ENCODE assay signal across 8 mouse cellular contexts in genomic region chr12:101008648-101009047, GRCm38 (mm10). TPM values are rescaled to one million over a fixed set of nuclear protein-coding genes. Genes with fewer than 3 reads are reported as not detected.
DNase-seq lines count a peak whose midpoint lies in the region; ATAC-seq and TF ChIP-seq lines count a peak whose summit lies in the region.
"Had no signal": no experiment of that assay in that cellular context is flagged by ENCODE, and none has a peak within 500 bp of the region (broad histone marks: within the 10 kb centered on the region; RNA-seq: fewer than 3 reads in every experiment).

No protein-coding gene starts in this region.

- H3K27me3 ChIP-seq in liver, postnatal 0 days (ENCODE audit: insufficient read depth, low read length) = no peaks in the 10 kb centered on the region
- H3K27me3 ChIP-seq in G1E (ENCODE audit: insufficient read depth, low read length) = no peaks in the 10 kb centered on the region
- no peaks in the 10 kb centered on the region for H3K27me3 ChIP-seq in forebrain, embryonic 10.5 days (ENCODE audit: poor library complexity, severe bottlenecking)
- H3K27me3 ChIP-seq in liver, embryonic 15.5 days = no peaks in the 10 kb centered on the region

- no peak overlapping the region for H3K27ac ChIP-seq in liver, postnatal 0 days (ENCODE audit: low read depth)
- peak overlapping the region; percentile 78 for H3K27ac ChIP-seq in forebrain, embryonic 10.5 days
- H3K27ac ChIP-seq in liver, embryonic 15.5 days (replicated peaks) = peak overlapping the region; percentile 8; the same call in 1 of the 2 replicates
- H3K27ac ChIP-seq: embryonic facial prominence, embryonic 12.5 days had no signal

- H3K9ac ChIP-seq in liver, postnatal 0 days (replicated peaks) = no peak overlapping the region
- H3K9ac ChIP-seq in liver, embryonic 15.5 days = no peak overlapping the region
- H3K9ac ChIP-seq: embryonic facial prominence, embryonic 12.5 days had no signal

- DNase-seq in liver = peak; percentile 47
- DNase-seq in liver, postnatal 0 days = no peak
- DNase-seq in G1E (ENCODE audit: low spot score) = peak; percentile 59
- no peak for DNase-seq in forebrain, embryonic 10.5 days (ENCODE audit: extremely low spot score, low spot score)
- DNase-seq in right cerebral cortex, adult 2 months (ENCODE audit: low spot score in 2 of 2) = no peak
- DNase-seq in cerebellum, adult 11 months = no peak

- 61% methylated on average over 4 of the region's 4 CpGs for WGBS in liver, postnatal 0 days (ENCODE audit: insufficient replicate concordance)
- 25% methylated on average over 4 of the region's 4 CpGs for WGBS in forebrain, embryonic 10.5 days
- 42% methylated on average over 4 of the region's 4 CpGs for WGBS in liver, embryonic 15.5 days (ENCODE audit: insufficient replicate concordance)

- H3K4me1 ChIP-seq in liver, postnatal 0 days (ENCODE audit: insufficient read depth) = peaks cover 44% of the 10 kb centered on the region
- peaks cover 66% of the 10 kb centered on the region for H3K4me1 ChIP-seq in G1E (ENCODE audit: insufficient read depth, low read depth, low read length)
- H3K4me1 ChIP-seq in forebrain, embryonic 10.5 days = peaks cover 92% of the 10 kb centered on the region
- peaks cover 84% of the 10 kb centered on the region for H3K4me1 ChIP-seq in liver, embryonic 15.5 days (replicated peaks)

- no peak overlapping the region for H3K4me2 ChIP-seq in liver, postnatal 0 days (ENCODE audit: low read depth, low read length)
- no peak overlapping the region; the same call in 1 of the 2 replicates for H3K4me2 ChIP-seq in liver, embryonic 15.5 days
- H3K4me2 ChIP-seq: embryonic facial prominence, embryonic 12.5 days had no signal

- H3K36me3 ChIP-seq in liver, postnatal 0 days (replicated peaks; ENCODE audit: insufficient read depth, low read length) = no peaks in the 10 kb centered on the region
- H3K36me3 ChIP-seq in G1E (replicated peaks) = peaks cover 74% of the 10 kb centered on the region
- H3K36me3 ChIP-seq in forebrain, embryonic 10.5 days (replicated peaks) = peaks cover 7% of the 10 kb centered on the region
- no peaks in the 10 kb centered on the region; the same call in 1 of the 2 replicates for H3K36me3 ChIP-seq in liver, embryonic 15.5 days (replicated peaks)
- H3K36me3 ChIP-seq: embryonic facial prominence, embryonic 12.5 days had no signal

- TF ChIP-seq CTCF in liver, postnatal 0 days (IDR thresholded peaks at IDR 0.05; ENCODE audit: low read depth) = no peak
- TF ChIP-seq CTCF in G1E (IDR thresholded peaks at IDR 0.05; ENCODE audit: low read depth, low read length) = no peak

- H3K9me3 ChIP-seq in liver, postnatal 0 days (ENCODE audit: low read length) = no peaks in the 10 kb centered on the region
- H3K9me3 ChIP-seq in G1E (replicated peaks) = no peaks in the 10 kb centered on the region
- H3K9me3 ChIP-seq in forebrain, embryonic 10.5 days = no peaks in the 10 kb centered on the region
- no peaks in the 10 kb centered on the region for H3K9me3 ChIP-seq in liver, embryonic 15.5 days (replicated peaks)
- H3K9me3 ChIP-seq: embryonic facial prominence, embryonic 12.5 days had no signal

- no peak for TF ChIP-seq EP300 in liver, postnatal 0 days (IDR thresholded peaks at IDR 0.05; ENCODE audit: low read depth)

- ATAC-seq in liver, postnatal 0 days = no peak
- ATAC-seq in G1E (ENCODE audit: extremely low read depth, insufficient number of reproducible peaks, low FRiP score, poor library complexity, severe bottlenecking) = peak; percentile 57
- no peak for ATAC-seq in liver, embryonic 15.5 days (ENCODE audit: insufficient read depth)

- H3K4me3 ChIP-seq in liver, postnatal 0 days (ENCODE audit: low read depth, low read length) = no peak overlapping the region
- H3K4me3 ChIP-seq in G1E (ENCODE audit: low read depth, low read length) = no peak overlapping the region
- H3K4me3 ChIP-seq in forebrain, embryonic 10.5 days = no peak overlapping the region
- no peak overlapping the region for H3K4me3 ChIP-seq in liver, embryonic 15.5 days (replicated peaks)
- H3K4me3 ChIP-seq: embryonic facial prominence, embryonic 12.5 days had no signal

RNA-seq across cellular contexts. Expression of gene Ccdc88c, which starts 20.2 kb away (rescaled TPM):
- 3.6 and 4.2 TPM in 2 replicates for polyA plus RNA-seq in liver, postnatal 0 days (2015; fragmentation: Nextera tagmentation; extraction: Ambion mirVana)
- total RNA-seq in G1E (2014; fragmentation: Nextera tagmentation) (8.1 and 22.7 TPM in 2 replicates), G1E (2017) (9.1 and 9.2 TPM in 2 replicates)
- polyA plus RNA-seq in G1E (2012) = 31.0 and 32.8 TPM in 2 replicates
- 19.8 and 22.6 TPM in 2 replicates for polyA plus RNA-seq in forebrain, embryonic 10.5 days (2016; fragmentation: Nextera tagmentation; extraction: Ambion mirVana)
- 5.5 TPM in 2 replicates for polyA plus RNA-seq in liver, embryonic 15.5 days (2015; fragmentation: Nextera tagmentation; extraction: Ambion mirVana)

Comparison
In these comparisons a context has a peak if more than half of its experiments do, and no peak if none do; other contexts are left out.
1. DNase-seq: peak in liver (single experiment) and G1E (single experiment); none in liver, postnatal 0 days (single experiment), forebrain, embryonic 10.5 days (single experiment), right cerebral cortex, adult 2 months (0 of 2) and cerebellum, adult 11 months (single experiment).